Mouse (Mus musculus): ENCODE data around the gene Thbs3.

Gene Thbs3

DNA sequence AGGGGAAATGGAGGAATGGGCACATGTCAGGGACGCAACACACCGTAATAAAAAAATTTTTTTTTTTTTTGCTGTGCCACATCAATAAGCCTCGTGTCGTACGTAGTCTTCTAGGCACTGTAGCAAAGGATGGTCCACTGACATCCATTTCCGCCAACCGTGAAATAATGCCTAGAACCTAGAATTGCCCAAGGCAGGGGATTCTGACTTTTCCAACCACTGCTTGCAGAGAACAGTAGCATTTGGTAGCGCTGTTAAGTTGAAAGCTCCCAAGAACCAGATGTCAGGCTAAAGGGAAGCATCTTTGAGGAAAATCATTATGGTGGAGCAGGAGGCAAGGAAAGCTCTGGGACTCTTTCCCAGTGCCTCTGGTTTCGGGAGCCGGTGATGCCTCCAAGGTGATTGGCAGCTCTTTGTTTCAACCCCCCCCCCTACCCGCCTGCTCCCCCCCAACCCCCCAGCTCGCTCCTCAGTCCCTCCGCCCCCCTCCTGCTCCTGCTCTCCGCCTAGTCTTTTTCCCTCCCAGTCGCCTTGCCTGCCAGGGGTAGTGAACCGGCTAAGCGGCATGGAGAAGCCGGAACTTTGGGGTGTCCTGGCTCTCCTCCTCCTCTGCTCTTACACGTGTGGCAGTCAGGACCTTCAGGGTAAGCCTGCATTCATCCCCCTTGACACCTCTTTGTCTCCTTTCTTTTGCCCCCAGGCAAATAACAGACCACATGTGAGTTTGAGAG, at the start of gene Thbs3:
TSS of gene Thbs3 (plus strand) at position 500 of the 731 bp plus-strand sequence.
- no peak for DNase-seq (ENCODE audit: low spot score in 2 of 2)

- DNase-seq (ENCODE audit: low spot score in 2 of 2), result no peak
Observed at GRCm38 (mm10) chr3:89165268-89165870, 49.6 kb upstream of the Thbs3 start.

GRCm38 (mm10) chr3:89166945-89167344, 48.0 kb upstream of the Thbs3 start:
- DNase-seq (ENCODE audit: low spot score in 2 of 2), result no peak

DNA sequence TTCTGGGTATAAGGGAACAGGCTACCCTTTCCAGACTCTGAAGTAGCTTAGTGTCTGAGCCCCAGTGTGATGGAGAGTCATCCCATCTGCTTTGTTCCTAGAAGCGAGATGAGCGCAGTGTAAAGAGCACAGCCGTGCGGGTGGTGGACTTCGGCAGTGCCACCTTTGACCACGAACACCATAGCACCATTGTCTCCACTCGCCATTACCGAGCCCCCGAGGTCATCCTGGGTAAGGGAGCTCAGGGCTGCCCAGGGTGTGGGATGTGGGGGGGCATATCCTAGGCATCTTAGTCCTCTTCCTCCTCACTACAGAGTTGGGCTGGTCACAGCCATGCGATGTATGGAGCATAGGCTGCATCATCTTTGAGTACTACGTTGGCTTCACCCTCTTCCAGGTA, 40.1 kb upstream of the Thbs3 start:
- no peak for DNase-seq (ENCODE audit: low spot score in 2 of 2)

- DNase-seq (ENCODE audit: low spot score in 2 of 2), result no peak
Observed at GRCm38 (mm10) chr3:89175544-89175943, 39.4 kb upstream of the Thbs3 start.

DNA sequence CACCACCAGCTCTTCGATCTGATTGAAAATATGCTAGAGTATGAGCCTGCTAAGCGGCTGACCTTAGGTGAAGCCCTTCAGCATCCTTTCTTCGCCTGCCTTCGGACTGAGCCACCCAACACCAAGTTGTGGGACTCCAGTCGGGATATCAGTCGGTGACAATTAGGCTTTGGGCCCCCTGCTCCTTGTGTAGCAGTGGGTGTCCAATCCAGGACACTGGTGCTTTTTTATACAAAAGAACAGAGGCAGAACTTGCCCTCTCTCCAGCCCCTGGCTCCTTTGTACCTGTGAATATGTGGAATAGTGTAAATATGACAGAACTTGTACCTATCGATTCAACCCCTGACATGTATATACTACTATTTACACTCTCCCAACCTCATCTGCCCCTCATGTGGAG, 38.6 kb upstream of the Thbs3 start:
- no peak for DNase-seq (ENCODE audit: low spot score in 2 of 2)

GRCm38 (mm10) chr3:89177242-89178106, 37.5 kb upstream of the Thbs3 start, which contains the start of gene Scamp3:
TSS of gene Scamp3 (plus strand) at chr3:89177473.
- peak; percentile 78 to 85 for DNase-seq (ENCODE audit: low spot score in 2 of 2)

DNA sequence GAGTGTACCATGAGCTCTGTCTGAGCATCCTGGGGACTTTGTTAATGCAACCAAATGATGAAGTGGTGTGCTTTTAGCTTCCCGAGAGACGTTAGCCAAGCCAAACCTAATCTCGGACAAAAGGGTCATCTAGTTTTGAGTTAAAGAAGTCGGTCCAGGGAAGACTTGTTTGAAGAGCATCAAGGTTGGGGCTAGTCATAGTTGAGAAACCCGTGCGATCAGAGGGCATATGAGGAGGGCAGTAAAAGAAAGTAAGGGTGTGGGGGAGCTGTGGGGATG, 36.9 kb upstream of the Thbs3 start:
- no peak for DNase-seq (ENCODE audit: low spot score in 2 of 2)

DNA sequence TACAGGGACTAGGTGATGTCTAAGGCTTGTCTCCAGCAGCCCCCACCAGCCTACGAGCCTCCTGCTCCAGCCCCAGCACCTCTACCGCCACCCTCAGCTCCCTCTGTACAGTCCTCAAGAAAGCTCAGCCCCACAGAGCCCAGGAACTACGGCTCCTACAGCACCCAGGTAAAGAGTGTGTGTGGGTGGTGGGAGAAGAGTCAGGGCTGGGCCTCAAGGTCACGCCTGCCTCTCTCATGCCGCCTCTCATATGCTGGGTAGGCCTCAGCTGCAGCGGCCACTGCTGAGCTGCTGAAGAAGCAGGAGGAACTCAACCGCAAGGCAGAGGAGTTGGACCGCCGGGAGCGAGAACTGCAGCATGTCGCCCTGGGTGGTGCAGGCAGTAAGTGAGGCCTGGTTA, 35.9 kb upstream of the Thbs3 start:
- no peak for DNase-seq (ENCODE audit: low spot score in 2 of 2)

DNA sequence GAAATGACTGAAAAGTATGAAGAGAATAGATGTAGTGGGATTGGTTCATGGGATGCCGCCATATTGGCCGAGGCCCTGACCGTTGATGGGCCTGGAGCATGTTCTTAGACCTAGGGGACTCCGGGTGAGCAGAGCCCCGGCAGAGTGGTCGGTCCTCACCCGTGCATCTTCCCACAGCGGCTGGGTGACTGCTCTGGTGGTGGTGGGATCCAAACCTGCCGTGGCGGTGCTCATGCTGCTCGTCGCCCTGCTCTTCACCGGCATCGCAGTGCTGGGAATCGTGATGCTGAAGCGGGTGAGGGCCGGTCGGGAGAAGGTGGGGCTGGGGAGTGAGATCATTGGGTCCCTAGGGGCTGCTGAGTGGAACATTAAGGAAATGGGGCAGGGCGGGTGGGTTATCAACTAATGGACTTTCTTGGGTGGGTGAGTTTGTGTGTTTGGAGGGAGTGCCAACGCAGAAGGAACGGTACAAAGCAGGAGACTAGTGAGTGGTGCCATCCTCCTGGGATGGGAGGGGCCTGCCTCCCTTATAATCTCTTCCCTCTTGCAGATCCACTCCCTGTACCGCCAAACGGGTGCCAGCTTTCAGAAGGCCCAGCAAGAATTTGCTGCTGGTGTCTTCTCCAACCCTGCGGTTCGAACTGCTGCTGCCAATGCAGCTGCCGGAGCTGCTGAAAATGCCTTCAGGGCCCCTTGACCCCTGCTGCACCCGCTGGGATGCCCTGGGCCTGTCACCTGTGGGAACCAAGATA, 33.1 kb upstream of the Thbs3 start:
- no peak for DNase-seq (ENCODE audit: low spot score in 2 of 2)

DNA sequence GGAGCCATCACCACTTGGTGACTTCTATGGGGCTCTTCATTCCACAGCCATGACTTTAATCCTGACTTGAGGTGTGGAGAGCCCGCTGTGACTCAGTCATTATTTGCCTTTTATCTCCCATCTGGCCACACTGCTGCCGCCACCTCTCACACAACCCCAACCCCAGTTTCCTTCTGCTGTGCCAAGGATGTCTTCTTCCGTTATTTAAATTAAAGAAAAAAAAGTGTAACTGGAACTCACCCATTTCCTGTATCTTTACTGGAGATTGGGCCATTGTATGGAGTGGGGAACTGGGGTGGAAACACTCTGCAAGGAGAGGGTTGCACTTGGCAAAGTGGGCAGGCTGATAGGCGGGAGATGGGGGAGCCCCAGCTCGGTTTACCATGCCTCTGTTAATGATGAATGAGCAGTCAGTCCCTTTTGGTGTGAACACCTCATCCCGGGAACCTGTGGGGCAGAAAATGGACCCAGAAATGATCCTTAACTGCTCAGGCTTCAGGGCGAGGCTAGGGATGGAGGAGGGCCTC, 32.4 kb upstream of the Thbs3 start:
- DNase-seq (ENCODE audit: low spot score in 2 of 2), result no peak

DNA sequence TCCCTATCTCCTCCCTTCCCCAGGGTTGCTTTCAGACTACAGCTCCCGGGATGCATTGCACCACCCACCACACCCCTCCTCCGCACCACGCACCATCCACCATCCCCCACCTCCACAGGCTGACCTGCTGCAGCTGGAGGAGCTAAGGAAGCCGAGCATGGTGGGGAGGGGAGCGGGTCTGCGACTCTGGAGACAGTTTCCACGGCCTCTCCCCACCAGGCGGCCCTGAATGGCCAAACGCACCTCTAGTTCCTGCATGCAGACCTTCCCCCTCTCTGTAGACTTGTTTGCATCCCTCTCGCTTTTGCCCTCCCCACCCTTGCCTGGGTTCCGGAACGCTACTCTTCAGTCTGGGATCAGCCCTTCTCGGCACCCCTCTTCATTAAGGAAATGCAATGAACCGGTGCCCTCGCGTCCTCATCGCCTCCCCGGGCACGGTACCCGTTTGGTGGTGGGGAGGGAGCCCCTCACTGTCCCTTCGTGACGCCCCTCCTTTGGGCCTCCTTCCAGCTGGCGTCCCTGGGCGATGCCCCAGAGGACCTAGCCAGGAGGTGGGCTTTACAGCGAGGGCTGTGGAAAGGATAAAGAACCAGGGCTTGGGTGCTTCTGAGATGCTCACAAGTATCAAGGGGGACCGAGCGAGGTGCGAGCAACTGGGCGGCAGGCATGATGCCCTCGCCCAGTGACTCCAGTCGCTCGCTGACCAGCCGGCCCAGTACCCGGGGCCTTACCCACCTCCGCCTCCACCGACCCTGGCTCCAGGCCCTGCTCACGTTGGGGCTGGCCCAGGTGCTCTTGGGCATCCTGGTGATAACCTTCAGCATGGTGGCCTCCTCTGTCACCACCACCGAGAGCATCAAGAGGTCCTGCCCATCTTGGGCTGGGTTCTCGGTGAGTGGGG, 31.7 kb upstream of the Thbs3 start, which contains the start of gene Fam189b:
TSS of gene Fam189b (plus strand) at position 86 of the 901 bp plus-strand sequence.
- peak; percentile 85 to 86 for DNase-seq (ENCODE audit: low spot score in 2 of 2)

- DNase-seq (ENCODE audit: low spot score in 2 of 2), result no peak
Observed at GRCm38 (mm10) chr3:89183959-89184315, 31.0 kb upstream of the Thbs3 start.

GRCm38 (mm10) chr3:89187197-89187596, 27.8 kb upstream of the Thbs3 start:
- DNase-seq (ENCODE audit: low spot score in 2 of 2), result no peak

GRCm38 (mm10) chr3:89187690-89188477, 27.1 kb upstream of the Thbs3 start:
- DNase-seq (ENCODE audit: low spot score in 2 of 2), result no peak

DNA sequence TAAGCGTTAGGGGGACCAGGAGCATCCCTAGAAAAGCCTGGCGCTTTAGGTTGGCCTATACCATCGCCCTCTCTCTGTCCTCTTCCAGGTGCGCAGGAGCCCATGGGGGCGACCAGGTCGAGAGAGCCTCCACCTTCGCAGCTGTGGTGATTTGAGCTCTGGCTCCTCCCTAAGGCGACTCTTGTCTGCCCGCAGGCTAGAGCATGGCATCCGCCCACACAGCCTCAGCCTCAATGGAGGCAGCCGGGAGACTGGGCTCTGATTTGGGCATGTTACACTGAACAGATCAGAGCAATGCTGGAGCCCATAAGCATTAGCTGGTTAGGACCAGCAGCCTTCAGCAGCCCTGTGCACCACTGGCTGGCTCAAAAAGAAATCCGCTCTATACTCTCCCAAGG, 26.5 kb upstream of the Thbs3 start:
- DNase-seq (ENCODE audit: low spot score in 2 of 2), result no peak

- no peak for DNase-seq (ENCODE audit: low spot score in 2 of 2)
Observed at GRCm38 (mm10) chr3:89190436-89190835, 24.5 kb upstream of the Thbs3 start.

DNA sequence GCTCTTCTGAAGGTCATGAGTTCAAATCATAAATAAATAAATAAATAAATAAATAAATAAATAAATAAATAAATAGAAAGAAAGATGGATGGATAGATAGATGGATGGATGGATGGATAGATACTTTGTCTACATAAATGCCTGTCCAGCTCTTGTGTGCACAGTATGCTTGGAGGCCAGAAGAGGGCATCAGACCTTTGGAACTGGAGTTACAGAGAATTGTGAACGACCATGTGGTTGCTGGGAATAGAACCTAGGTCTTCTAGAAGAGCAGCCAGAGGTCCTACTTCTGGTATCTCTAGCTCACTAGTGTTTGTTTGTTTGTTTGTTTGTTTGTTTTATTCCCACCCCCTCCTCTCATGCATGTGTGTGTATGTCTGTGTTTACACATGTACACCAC, 21.6 kb upstream of the Thbs3 start:
- no peak for DNase-seq (ENCODE audit: low spot score in 2 of 2)

DNA sequence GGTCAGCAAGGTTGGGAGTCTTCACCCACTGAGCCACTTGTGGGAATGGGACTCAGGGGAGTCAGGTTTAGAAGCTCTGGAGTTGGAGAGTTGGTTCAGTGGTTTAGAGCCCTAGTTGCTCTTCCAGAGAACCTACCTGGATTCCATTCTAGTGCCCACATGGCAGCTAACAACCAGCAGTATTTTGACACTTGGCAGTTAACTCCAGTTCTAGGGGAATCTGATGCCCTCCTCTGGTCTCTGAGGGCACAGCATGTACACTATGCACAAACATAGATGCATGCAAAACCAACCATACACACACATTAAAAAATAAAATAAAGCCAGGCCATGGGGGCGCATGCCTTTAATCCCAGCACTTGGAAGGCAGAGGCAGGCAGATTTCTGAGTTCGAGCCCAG, 21.1 kb upstream of the Thbs3 start:
- DNase-seq (ENCODE audit: low spot score in 2 of 2), result no peak
